Mouse (Mus musculus) stomach, postnatal 0 days (tissue): Measurements from ENCODE around the gene Cdc14a.

Source experiments
- CTCF ChIP-seq: IDR thresholded peaks from 2 replicates; pipeline ENCODE4 v1.5.1; 2016; ENCODE audit warnings: antibody characterized with exemption, low read depth, mild to moderate bottlenecking, moderate library complexity
- EP300 ChIP-seq: optimal IDR thresholded peaks from 2 replicates; pipeline ENCODE3; 2016; ENCODE audit warnings: antibody characterized with exemption

GRCm38 (mm10) chr3:116329023-116329762, 94.6 kb downstream of the Cdc14a start:
- no peak for TF ChIP-seq CTCF
- TF ChIP-seq EP300 = no peak
